ENCODE assay signal across 24 mouse cellular contexts in genomic region chr9:32729207-32729606, GRCm38 (mm10).
"Had no signal": no experiment of that assay in that cellular context is flagged by ENCODE, and none has a peak within 500 bp of the region (broad histone marks: within the 10 kb centered on the region; RNA-seq: fewer than 3 reads in every experiment).

No protein-coding gene starts in this region.

- H3K4me1 ChIP-seq: heart, embryonic 10.5 days; heart, embryonic 15.5 days; hindbrain, embryonic 13.5 days; hindbrain, embryonic 15.5 days; intestine, embryonic 15.5 days; limb, embryonic 15.5 days had no signal

- H3K36me3 ChIP-seq: hindbrain, embryonic 13.5 days; hindbrain, embryonic 15.5 days; intestine, embryonic 15.5 days had no signal

- DNase-seq: forebrain, postnatal 0 days; gastrocnemius, postnatal 14 days; gastrocnemius, postnatal 36 days; heart, postnatal 14 days; heart, postnatal 36 days; kidney, adult 2 months; kidney, adult 9 months; kidney, postnatal 14 days; kidney, postnatal 36 days; layer of hippocampus, adult 9-11 months; layer of hippocampus, postnatal 36 days; left cerebral cortex, postnatal 4 days had no signal

- H3K27me3 ChIP-seq: heart, embryonic 13.5 days; heart, embryonic 15.5 days; hindbrain, embryonic 15.5 days; intestine, embryonic 15.5 days; kidney, embryonic 15.5 days; limb, embryonic 13.5 days; limb, embryonic 15.5 days; liver, embryonic 12.5 days had no signal

- H3K4me3 ChIP-seq: heart, embryonic 10.5 days; heart, embryonic 13.5 days; heart, embryonic 15.5 days; hindbrain, embryonic 13.5 days; hindbrain, embryonic 15.5 days; intestine, embryonic 15.5 days; kidney, embryonic 15.5 days; limb, embryonic 13.5 days; limb, embryonic 15.5 days; liver, embryonic 12.5 days had no signal

- H3K27ac ChIP-seq: heart, embryonic 10.5 days; heart, embryonic 13.5 days; heart, embryonic 15.5 days; hindbrain, embryonic 13.5 days; hindbrain, embryonic 15.5 days; hindbrain, postnatal 0 days; intestine, embryonic 15.5 days; kidney, embryonic 15.5 days; kidney, postnatal 0 days; limb, embryonic 13.5 days; limb, embryonic 15.5 days; liver, embryonic 12.5 days had no signal
